Mouse (Mus musculus) left cerebral cortex, adult 9 months (tissue): ENCODE data around the gene Glrx3.
"Not testable (repeated sequence)": the region's sequence is repeated elsewhere in the genome, so short reads cannot be mapped to it uniquely, and the experiment has no call there.

Experiments
- DNase-seq, 2 experiments: peaks; one replicate each; pipeline ENCODE4 v3.0.0; 2022; ENCODE audit warnings: low spot score in 2 of 2

Glrx3 gene

DNA sequence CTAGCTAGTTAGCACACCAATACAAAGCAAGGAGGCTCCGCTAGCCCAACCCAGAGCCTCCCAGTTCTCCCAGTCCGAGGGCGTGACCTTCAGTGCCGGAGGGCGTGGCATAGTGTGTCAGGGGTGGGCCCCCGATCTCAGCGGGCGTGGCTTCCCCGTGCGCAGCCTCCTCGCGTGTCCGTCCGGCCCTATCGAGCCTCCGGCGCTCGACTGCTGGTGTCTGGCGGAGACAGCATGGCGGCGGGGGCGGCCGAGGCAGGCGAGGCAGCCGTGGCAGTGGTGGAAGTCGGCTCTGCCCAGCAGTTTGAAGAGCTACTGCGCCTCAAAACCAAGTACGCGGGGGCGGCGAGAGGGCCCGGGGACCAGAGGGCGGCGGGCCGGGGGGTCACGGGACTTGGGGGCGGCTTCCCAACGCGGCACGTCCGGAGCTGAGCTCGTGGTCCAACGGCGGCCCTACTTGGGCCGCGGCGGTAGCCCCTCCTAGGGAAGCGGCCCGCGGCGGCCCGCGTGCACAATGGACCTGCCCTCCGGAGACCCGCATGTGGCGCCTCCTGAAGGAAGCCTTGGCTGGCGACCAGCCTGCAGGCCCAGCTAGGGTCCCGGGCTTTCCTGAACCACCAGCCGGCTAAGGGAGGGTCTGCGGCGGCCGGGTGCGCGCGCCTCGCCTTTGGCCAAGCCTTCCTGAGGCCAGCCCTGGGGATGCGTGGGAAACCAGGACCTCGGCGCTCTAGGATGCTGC is at the start of gene Glrx3:
Gene Glrx3 (plus strand): TSS at position 175 of the 739 bp plus-strand sequence.
- peak; percentile 87 to 96 for DNase-seq

DNA sequence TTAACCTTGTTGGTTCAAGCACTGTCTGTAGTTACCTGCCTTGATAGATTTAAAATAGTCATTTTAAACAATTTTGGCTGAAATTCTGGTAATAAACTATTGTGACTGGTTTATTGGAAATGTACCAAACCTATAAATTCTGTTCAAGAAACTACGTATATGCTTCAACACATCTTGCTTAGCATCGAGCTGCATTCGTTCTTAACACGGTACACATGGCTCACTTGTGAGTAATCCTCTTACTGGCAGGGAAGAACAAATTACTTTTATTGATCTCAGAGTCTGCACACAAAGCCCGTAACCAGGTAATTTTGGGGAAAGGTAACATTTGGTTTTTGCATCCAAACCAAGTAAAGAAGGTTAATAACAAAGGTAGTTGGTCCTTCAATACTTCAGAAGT is 49.6 kb upstream of the Glrx3 start:
- no peak for DNase-seq

DNA sequence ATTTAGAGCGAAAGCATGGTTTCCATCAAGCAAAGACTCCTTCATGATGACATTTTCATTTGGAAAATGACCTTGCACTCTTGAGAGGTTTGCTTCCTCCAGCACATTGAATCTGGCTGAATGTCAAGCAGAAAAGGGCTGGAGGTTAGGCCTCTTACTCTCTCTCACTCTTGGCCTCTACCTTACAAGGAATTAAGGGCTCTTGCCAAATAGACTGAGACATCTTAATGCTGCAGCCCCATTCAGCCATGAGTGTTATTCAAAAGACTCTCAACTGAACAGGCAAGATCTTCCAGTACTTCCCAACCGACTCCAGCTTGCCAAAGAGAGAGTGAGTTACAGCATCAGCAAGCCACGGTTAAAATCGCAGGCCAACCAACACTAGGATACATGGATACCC is 42.0 kb upstream of the Glrx3 start:
- DNase-seq: no peak

DNA sequence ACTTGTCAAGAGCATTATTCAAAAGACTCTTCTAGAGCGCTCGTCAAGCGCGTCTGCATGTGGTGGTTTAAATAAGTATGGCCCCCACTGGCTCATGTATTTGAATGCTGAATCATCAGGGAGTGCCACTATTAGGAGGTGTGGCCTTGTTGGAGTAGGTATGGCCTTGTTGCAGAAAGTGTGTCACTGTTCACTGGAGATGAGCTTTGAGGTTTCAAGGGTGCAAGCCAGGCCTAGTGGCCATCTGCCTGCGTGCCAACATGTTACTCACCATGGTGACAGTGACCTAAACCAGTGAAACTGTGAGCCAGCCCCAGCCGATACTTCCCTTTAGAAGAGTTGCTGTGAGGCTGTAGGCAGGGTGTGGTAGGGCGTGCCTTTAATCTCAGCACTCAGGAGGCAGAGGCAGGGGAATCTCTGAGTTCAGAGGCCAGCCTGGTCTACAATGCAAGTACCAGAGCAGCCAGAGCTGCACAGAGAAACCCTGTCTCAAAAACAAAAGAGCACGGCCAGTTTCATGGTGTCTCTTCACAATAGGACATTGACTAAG is 40.0 kb upstream of the Glrx3 start:
- DNase-seq: no peak

DNA sequence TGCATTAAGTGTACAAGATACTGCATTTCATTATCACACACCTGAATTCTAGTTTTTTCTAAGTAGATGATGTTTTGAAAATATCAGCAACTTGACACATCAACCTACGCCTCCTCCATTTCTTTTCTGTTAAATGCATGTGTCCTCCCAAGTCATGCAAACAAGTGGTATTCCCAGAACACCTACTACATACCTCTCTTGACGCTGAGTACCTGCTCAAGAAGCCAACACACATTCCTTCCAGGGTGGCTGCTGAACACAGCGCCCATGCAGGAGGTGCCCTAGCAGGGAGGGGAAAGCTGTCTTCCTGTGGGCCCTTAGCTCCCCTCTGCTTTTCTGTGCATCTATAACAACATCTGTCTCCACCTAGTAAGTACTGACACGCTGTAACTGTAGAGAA is 38.4 kb upstream of the Glrx3 start:
- DNase-seq: no peak

DNA sequence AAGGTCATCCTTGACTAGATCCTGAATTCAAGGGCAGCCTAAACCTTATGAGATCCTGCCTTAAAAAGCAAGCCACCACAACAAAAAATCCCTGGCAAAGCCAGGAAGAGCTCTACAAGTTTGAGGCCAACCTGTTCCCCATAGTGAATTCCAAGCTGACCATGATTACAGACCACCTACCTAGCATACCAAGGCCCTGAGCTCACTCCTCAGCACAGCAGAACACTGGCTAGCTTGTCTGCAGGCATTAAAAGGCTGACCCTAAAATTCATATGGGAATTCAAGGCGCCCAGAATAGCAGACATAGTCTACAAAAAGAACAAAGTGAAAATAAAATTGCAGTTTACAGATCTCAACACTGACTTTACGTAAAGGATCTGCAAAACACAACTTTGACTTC is 33.3 kb upstream of the Glrx3 start:
- no peak for DNase-seq

DNA sequence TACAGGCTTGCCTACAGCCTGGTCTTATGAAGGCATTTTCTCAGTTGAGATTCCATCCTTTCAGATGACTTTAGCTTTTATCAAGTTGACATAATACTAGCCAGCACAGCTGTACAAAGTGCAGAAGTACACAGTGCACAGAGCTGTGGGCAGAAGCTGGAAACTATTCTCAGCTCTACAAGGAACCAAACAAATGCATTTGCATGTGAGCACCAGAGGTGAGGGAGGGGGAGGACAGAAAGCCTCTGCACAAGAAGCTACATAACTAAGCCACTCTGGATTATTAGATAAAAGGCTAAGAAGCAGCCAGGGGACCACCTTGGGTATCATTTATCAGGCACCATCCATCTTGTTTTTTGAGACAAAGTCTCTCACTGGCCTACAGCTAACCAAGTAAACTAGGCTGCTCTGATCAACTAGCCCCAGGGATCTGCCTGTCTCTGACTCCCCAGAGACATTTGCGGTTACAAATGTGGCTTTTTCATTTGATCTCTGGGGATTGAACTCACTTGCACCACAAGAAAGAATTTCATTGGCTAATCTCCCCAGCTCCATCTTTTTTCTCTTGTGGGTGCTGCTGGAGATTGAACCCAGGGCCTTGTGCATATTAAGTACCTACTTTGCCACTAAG is 29.9 kb upstream of the Glrx3 start:
- DNase-seq: no peak

DNA sequence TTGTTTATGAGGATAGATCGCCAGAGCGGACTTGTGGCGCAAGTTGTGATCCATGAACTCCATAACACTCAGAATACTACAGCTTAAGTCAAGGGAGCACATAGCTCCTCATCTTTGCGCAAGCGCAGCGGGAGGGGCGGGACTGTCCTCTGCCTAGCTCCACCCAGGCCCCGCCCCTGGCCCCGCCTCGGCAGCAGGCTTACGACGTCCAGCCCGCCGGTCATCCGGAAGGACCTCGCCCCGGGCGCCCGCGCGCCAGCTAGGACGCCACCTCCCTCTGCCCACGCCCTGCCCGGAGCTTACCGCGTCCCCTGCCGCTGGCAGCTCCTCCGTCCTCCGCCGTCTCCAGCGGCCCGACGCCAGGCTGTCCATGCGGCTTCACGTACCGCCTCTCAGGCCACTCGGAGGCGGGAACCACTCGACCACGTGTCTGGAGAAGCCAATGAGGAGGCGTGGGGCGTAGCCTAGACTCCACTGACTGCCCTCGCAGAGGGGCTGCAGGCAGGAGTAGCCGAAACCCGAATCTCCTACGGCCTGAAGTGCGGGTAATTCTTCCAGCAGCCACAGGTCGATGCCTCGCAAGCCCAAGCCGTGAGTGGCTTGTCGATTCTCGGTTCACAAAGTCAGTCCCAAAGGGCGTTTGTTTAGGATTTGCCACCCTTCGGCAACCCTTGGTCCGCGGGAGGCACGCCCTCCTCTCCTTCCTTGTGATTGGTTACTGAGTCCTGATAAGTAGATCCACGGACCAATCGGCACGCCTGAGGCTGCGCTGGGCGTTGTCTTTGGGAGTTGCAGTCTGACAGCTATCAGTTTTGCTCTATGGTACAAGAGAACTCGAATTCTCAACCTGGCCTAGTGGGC is 26.8 kb upstream of the Glrx3 start, which contains the start of gene 9430038I01Rik:
Gene 9430038I01Rik (minus strand): TSS at position 426 of the 861 bp plus-strand sequence.
- DNase-seq: peak; percentile 90 to 95

DNA sequence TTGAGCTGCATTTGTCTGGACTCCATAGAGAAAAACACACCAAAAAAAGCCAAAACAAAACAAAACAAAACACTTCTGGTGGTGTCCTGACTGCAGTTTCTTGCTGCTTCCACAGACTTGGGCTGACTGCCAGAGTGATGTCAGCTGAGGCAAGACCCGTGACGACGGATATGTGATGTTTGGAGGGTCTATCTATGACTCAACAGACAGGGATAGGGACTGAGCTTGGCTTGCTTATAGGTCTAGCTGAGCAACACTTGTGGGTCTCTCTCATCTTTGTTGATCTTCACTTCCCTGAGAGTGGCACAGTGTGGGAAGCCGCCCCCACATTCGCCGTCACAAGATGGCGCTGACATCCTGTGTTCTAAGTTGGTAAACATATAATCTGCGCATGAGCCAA is 22.7 kb upstream of the Glrx3 start:
- no peak for DNase-seq

DNA sequence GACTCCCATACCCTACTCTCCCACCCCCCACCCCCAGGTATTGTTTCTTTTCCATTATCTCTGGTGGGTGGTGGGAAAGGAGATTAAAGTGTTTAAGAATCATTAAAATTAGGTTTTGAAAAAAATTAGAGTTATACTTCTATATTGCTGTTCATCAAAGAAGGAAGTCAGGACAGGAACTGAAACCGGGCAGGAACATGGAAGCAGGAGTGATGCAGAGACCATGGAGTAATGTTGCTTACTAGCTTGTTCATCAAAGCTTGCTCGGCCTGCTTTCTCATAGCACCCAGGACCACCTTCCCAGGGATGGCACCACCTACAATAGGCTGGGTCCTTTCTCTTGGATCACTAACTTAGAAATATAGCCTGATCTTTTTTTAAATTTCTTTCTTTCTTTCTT is 16.9 kb upstream of the Glrx3 start:
- no peak for DNase-seq

DNA sequence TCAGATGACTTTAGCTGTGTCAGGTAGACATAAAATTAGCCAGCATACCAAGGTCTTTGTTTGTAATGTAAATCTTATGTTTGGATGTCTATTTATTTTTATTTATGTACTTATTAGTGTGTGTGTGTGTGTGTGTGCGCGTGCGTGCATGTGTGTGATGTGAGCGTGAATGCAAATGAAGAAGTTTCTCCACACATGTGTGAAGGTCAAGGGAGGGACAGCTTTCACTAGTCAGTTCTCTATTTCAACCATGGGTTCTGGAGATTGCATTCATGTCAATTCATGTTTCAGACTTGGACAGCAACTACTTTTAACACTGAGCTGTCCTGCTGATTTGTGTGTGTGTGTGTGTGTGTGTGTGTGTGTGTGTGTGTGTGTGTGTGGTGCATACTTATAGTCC is 16.2 kb upstream of the Glrx3 start:
- DNase-seq: no peak

DNA sequence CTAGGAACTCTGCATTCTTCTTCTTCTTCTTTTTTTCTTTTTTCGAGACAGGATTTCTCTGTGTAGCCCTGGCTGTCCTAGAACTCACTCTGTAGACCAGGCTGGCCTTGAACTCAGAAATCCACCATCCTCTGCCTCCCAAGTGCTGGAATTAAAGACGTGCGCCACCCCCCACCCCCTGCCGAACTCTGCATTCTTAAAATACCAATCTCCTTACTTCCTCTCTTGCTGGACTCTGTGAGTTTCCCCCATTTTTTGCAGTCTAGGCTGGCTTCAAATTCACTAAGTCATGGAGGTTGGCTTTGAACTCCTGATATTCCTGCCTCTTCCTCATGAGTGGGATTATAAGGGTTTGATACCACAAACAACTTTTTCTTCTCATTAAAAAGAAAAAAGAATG is 10.7 kb upstream of the Glrx3 start:
- DNase-seq: no peak

DNA sequence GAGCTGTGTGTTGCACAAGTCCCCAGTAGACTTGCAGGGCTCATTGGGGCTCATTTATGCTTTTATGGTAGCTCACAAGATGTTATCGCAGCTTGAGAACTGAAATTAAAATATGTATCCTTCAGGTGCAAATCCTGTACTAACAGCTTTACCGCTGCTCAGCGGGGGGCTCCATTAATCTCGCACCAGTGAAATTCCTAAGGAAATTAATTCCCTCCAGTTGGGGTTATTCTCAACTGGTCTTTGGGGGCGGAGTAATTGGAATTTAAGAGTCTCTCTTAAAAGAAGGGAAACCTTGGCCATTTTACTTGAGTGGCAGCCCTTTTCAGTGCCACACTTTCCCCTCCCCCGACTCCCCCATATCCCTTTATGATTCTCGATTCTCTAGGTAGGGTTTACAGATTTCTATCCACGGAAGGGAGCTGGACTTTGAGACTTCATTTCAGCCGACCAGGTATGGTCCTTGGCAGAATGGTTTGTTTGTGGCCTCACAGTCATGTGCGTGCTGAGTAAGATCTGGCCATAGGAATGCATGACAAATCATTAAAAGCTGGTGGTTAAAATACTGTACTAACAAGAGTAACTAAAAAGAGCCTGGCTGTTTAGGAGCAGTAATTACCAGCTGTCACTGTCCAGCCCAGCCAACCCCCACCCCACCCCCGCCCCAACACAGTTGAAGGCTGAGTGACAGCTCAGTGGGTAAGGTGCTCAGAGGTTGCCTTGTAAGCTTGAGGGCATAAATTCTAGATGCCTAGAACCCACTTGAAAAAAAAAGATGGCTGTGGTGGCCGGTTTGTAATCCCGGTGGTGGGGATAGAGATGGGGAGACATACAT is 5.4 kb upstream of the Glrx3 start:
- no peak for DNase-seq

DNA sequence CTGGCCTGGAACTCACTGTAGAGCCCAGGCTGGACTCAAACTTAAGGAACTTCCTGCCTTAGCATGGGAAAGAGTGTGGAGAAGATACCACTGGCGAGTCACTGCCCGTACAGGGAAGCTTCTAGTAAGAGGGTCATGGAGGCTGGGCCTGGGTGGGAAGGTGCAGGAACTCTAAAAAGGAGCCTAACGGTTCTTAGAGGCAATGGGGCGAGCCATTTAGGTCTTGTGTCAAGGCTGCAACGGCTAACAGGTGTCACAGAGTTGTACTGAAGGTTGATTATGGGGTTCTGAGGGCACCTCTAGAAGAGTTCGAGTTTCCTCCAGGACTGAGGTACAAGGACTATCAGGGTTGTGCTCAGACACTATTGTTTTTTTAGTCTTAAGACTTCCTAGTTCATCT is 513 bp upstream of the Glrx3 start:
- DNase-seq: no peak

DNA sequence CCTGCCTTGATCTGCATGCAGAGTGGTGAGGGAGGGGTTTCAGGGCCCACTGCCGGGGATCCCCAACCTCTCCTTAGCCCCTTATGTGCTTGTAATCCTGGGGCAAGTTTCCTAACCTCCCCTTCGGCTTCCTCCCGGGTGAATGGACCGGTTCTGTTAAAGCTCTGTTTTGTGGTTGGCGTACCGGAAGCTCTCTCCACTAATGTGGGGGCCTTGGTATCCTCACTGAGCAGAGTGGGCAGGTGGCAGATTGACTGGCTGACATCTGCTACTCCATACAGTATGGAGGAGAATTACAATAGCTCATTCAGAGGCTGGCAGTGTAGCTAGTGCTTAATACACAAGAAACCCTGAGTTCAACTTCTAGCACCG is 751 bp downstream of the Glrx3 start:
- peak in 1 of 2 experiments; percentile 39 for DNase-seq

DNA sequence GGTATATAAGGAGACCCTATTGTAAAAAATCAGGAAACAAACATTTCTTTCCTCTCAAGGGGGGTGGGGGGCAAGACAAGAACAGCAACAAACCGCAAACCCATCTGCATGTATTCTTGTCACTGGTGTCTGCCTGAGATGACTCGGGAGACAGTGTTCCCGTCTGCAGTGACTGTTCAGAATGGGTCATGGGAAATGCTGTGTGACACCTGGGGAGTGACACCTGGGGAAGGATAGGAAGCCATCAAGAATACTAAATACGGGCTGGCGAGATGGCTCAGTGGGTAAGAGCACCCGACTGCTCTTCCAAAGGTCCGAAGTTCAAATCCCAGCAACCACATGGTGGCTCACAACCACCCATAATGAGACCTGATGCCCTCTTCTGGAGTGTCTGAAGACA is 1.5 kb downstream of the Glrx3 start:
- not testable (repeated sequence) for DNase-seq

DNA sequence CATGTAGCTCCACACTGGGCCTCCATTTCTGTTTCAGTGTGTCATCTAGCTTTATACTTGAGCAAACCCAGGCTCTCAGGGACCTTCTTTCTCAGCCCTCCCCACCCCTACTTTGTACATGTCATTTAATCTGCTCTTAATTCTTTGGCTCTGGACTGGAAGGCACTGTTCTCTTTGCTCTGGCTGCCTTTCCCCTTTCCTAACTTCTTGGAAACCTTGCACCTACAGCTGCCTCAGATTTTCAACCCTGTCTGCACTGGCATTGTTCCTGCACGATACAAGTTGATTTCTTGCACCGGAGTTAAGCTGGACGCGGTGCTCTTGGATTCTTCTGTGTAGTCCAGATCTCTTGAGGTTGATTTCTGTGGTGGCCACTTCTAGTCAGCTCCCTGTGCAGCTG is 5.5 kb downstream of the Glrx3 start:
- no peak for DNase-seq

DNA sequence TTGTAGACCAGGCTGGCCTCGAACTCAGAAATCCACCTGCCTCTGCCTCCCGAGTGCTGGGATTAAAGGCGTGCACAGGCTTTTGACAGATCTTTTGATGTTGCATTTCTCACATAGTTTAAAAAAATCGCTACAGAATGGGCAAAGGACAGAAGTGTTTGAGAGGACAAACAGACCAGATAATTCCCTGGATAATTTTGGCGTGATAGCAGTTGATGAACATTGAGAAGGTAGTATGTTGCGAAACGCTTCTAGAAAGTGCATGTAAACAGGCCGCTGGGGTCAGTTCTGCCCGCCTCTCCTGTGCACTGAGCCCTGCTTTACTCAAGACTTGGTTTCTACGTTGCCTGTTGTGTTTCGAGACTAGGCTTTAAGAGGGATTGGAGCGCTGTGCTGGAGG is 7.9 kb downstream of the Glrx3 start:
- DNase-seq: no peak

DNA sequence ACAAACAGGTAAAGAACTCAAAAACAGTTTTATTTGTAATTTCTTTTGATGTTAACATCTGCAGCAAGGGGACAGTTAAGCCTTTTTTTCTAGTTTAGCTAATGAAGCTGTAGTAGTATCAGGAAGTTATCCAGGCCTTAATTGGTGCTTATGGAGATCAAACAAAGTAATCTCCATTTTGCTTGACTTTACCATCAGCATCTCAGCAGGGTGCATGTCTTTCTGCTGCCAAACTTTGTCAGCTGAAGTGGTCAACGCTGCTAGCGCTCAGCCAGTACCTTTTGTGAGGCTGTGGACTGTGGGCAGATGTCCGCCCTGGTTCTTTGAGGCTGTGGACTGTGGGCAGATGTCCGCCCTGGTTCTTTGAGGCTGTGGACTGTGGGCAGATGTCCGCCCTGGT is 24.0 kb downstream of the Glrx3 start:
- no peak for DNase-seq

DNA sequence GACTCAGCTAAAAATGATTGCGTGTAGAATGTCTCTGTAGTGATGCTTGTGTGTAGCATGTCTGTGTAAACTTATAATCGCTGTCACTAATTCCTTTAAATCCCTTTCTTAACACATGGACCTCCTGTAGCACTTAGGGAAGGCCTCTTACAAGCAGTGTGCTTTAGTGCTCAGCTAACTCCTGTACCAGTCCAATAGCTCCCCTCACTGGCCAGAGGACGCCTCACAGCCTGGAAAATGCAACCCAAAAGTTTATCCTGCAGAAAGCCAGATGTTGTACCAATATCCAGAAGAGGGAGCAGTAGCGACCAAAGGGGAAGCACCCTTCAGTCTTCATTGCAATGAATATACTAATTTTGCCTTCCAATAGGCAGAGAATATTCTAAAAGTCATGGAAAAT is 30.8 kb downstream of the Glrx3 start:
- peak in 1 of 2 experiments; percentile 56 for DNase-seq

DNA sequence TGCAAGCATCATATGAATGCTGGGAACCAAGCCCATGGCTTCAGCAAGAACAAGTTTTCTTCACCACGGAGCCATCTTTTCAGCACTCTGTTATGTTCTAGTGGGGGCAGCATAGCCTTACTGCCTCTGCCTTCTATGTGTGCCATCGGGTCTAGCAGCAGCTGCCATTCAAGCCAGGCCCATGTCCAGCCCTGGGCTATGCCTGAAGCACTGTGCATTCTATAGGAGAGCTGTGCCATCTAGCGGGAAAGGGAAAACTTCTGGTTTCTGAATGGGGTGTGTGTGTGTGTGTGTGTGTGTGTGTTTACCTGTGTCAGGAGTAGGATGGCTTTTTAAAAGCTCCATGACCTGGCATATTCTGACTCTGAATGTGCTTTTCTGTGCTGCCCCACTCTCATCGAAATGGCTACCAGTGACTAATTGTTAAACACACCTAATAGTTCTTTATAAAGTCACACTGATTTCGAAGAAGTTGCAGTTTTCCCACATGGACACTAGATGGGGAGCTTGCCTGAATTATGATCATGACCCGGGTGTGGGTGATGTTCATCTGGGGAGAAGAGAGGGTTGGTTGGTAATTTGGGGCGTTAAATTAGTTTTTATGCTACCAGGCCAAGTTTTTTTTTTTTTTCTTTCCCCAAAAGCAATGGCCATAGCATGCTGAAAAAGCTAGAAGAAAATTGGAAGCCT is 34.2 kb downstream of the Glrx3 start:
- no peak for DNase-seq
